Mouse (Mus musculus): ENCODE results near the gene Tfap2e. TPM values are rescaled to one million over a fixed set of nuclear protein-coding genes. Genes with fewer than 3 reads are reported as not detected.

Tfap2e gene
- polyA plus RNA-seq, 1 experiment from 2014 or later, result 1.7 TPM

DNA sequence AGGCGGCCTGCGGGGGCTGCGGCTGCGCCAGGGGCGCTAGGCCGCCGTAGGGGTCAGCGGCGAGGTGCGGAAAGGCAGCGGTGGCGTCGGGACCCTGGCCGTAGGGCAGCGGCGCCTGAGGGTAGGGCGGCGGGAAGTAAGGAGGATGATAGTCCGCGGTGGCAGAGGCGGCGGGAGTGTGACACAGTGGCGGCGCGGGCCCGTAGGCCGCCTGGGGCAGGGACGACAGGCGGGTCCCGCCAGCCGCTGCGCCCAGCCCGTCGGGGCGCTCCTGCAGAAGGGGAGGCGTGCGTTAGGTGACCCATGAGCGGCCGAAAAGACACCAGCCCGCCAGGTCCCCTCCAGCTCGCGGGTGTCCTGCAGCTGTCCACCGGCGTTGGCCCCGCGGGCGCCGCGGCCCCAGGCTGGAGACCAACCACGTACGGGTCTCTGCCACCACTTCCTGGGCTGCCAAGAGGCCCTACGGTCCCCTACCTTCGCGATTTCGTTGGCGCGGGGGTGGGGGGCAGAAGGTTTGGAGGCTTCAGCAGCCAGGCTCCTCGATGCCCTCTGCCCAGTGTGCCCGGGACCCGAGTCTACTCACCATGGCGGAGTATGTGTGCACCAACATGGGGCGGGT, 549 bp downstream of the Tfap2e start:
- Histone ChIP-seq H3K9ac (replicated peaks) (peak overlapping the region; percentile 53; the same call in 1 of the 2 replicates), H3K4me2 (replicated peaks) (peak overlapping the region; percentile 44), H3K27ac (no peak overlapping the region), H3K27me3 (peaks cover 100% of the 10 kb centered on the region), H3K36me3 (no peaks in the 10 kb centered on the region), H3K9me3 (no peaks in the 10 kb centered on the region), H3K4me1 (replicated peaks) (peaks cover 28% of the 10 kb centered on the region), H3K4me3 (replicated peaks) (peak overlapping the region; percentile 34)
- ATAC-seq, result peak; percentile 65
- 2% methylated on average over 46 of the region's 62 CpGs for WGBS

- ATAC-seq, result peak; percentile 48; the same call in 1 of the 2 replicates
- Histone ChIP-seq H3K4me3 (replicated peaks) (peak overlapping the region; percentile 34), H3K36me3 (no peaks in the 10 kb centered on the region), H3K9ac (replicated peaks) (peak overlapping the region; percentile 48; the same call in 1 of the 2 replicates), H3K27me3 (peaks cover 100% of the 10 kb centered on the region), H3K9me3 (no peaks in the 10 kb centered on the region), H3K4me1 (replicated peaks) (peaks cover 28% of the 10 kb centered on the region), H3K4me2 (replicated peaks) (peak overlapping the region; percentile 44), H3K27ac (no peak overlapping the region)
- 2% methylated on average over 50 of the region's 51 CpGs for WGBS
These were observed 1.2 kb downstream of the Tfap2e start for GRCm38 (mm10) chr4:126734700-126735381.

DNA sequence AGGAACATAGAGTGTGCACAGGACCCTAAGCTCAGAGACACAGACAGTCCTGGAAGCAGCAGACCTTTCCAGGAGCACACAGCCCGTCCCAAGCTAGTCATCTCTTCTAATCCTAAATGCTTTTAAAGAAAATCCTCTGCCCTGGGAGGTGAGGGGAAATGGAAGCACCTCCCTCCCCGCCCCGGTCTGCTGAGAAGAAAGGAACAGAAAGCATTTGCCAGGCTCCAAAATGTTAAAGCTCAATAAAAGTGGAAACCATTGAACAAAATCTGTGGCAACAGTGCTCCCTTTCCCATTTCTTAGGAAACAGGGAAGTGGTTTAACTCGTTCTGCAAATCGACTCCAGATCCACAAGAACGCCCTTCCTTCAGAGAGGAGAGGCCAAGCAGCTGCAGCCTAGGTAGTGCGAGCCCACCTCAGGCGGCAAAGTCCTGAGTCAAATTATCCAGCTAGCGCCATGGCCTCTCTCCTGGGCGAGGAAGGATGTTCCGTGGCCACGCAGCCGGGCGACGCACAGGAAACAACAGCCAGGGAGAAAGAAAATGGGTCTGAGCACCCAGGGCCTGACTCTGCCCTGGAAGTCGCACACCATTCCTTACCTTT, 1.9 kb downstream of the Tfap2e start:
- H3K27ac ChIP-seq, result no peak overlapping the region
- no peak overlapping the region for H3K9ac ChIP-seq (replicated peaks)
- no peaks in the 10 kb centered on the region for H3K36me3 ChIP-seq
- peak overlapping the region; percentile 34 for H3K4me3 ChIP-seq (replicated peaks)
- ATAC-seq, result no peak
- peaks cover 99% of the 10 kb centered on the region for H3K27me3 ChIP-seq
- H3K4me1 ChIP-seq (replicated peaks), result peaks cover 28% of the 10 kb centered on the region
- no peaks in the 10 kb centered on the region for H3K9me3 ChIP-seq
- WGBS, result 1% methylated on average over 16 of the region's 16 CpGs
- peak overlapping the region; percentile 44 for H3K4me2 ChIP-seq (replicated peaks)

DNA sequence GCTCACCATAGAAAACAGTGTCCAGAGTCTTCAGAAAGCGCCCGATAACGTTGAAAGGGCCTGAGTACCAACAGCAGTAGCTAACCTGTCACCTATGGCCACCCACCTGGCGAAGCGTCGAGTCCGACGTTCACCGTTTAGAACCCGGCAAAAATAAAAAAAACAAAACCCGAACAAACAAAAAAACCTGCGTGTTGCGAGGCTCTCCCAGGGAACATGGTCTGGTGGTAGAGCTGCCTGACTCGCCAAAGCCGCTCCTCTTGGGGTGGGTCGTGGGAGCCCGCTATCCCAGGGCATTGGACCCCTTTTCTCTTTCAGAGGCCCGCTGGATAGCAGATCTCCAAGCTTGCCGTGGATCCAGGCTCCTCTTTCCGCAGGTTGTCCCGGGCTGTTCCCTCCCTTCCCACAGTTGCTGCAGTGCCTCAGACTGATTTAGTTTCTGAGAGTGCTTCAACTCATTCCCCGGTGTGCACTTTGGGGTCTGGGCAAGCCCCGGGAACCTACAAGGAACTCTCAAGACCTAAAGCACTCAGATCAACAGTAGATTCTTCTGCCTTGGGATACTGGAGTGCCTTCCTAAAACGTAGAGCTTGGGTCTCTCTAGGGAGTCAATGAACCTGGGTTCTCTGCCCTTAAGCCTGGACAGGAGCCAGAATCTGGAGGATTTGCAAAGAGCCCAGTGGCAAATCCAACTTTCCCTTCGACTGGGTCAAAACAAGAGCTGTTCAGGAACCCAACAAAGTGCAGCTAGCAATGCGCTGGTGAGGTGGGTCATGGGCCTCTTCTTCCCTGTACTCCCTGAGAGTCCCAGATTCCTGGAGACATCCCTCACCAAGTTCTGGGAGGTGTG, 3.3 kb downstream of the Tfap2e start:
- peak overlapping the region; percentile 26 for H3K4me3 ChIP-seq (replicated peaks)
- no peaks in the 10 kb centered on the region for H3K9me3 ChIP-seq
- 3% methylated on average over 26 of the region's 26 CpGs for WGBS
- H3K27me3 ChIP-seq, result peaks cover 92% of the 10 kb centered on the region
- peaks cover 28% of the 10 kb centered on the region for H3K4me1 ChIP-seq (replicated peaks)
- peak overlapping the region; percentile 45 for H3K4me2 ChIP-seq (replicated peaks)
- H3K36me3 ChIP-seq, result no peaks in the 10 kb centered on the region
- no peak for ATAC-seq
- H3K27ac ChIP-seq, result no peak overlapping the region
- H3K9ac ChIP-seq (replicated peaks), result no peak overlapping the region

- ATAC-seq, result no peak
- Histone ChIP-seq H3K4me1 (replicated peaks) (peaks cover 28% of the 10 kb centered on the region), H3K4me3 (replicated peaks) (peak overlapping the region; percentile 26), H3K4me2 (replicated peaks) (peak overlapping the region; percentile 45), H3K27me3 (peaks cover 85% of the 10 kb centered on the region), H3K9me3 (no peaks in the 10 kb centered on the region), H3K36me3 (no peaks in the 10 kb centered on the region), H3K9ac (replicated peaks) (no peak overlapping the region), H3K27ac (no peak overlapping the region)
- WGBS, result 3% methylated on average over 18 of the region's 18 CpGs
These were observed 3.9 kb downstream of the Tfap2e start for GRCm38 (mm10) chr4:126732111-126732510.

GRCm38 (mm10) chr4:126707439-126707826, 28.6 kb downstream of the Tfap2e start:
- peaks cover 70% of the 10 kb centered on the region for H3K36me3 ChIP-seq
- ATAC-seq, result no peak
- no peak overlapping the region for H3K4me3 ChIP-seq (replicated peaks)
- H3K4me1 ChIP-seq (replicated peaks), result peaks cover 21% of the 10 kb centered on the region
- peak overlapping the region; percentile 45 for H3K27ac ChIP-seq
- no peak overlapping the region for H3K9ac ChIP-seq (replicated peaks)
- no peak overlapping the region; the same call in 1 of the 2 replicates for H3K4me2 ChIP-seq (replicated peaks)
- H3K9me3 ChIP-seq, result no peaks in the 10 kb centered on the region
- H3K27me3 ChIP-seq, result no peaks in the 10 kb centered on the region
- WGBS, result 39% methylated on average over 5 of the region's 5 CpGs

- ATAC-seq, result peak; percentile 96
- H3K36me3 ChIP-seq, result peaks cover 71% of the 10 kb centered on the region
- H3K9ac ChIP-seq (replicated peaks), result no peak overlapping the region
These were observed 29.2 kb downstream of the Tfap2e start for GRCm38 (mm10) chr4:126706630-126707438.

GRCm38 (mm10) chr4:126696908-126697307, 39.1 kb downstream of the Tfap2e start:
- Histone ChIP-seq H3K9me3 (no peaks in the 10 kb centered on the region), H3K36me3 (peaks cover 32% of the 10 kb centered on the region), H3K27me3 (no peaks in the 10 kb centered on the region), H3K4me1 (replicated peaks) (no peaks in the 10 kb centered on the region), H3K9ac (replicated peaks) (no peak overlapping the region), H3K4me3 (replicated peaks) (no peak overlapping the region), H3K4me2 (replicated peaks) (no peak overlapping the region), H3K27ac (no peak overlapping the region)
- ATAC-seq, result no peak
- WGBS, result 94% methylated on average over 4 of the region's 4 CpGs

More at GRCm38 (mm10) chr4:126706630-126707438, 29.2 kb downstream of the Tfap2e start:
- peak overlapping the region; percentile 58 for H3K27ac ChIP-seq
- peaks cover 21% of the 10 kb centered on the region for H3K4me1 ChIP-seq (replicated peaks)
- no peaks in the 10 kb centered on the region for H3K27me3 ChIP-seq
- H3K4me3 ChIP-seq (replicated peaks), result no peak overlapping the region
- H3K9me3 ChIP-seq, result no peaks in the 10 kb centered on the region
- WGBS, result 47% methylated on average over 12 of the region's 12 CpGs
- H3K4me2 ChIP-seq (replicated peaks), result no peak overlapping the region

DNA sequence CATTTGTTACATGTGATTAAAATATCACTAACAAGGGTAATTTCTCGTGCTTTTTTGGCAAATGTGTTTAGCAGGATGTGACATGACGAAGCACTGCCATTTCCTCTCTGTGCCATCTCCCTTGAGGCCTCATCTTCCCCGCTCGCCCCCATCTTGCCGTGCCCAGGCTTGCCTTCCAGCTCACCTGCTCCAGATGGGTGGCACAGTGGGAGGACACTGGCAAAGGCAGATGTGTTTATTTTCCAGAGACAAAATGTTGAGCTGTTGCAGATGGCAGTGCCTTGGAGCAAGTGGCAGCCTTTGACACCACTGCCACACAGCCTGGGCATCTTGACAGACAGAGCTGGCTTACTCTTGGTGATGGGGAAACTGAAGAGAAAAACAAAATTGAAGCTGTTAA, 43.0 kb downstream of the Tfap2e start:
- WGBS, result 93% methylated on average over 5 of the region's 5 CpGs
- H3K9me3 ChIP-seq, result no peaks in the 10 kb centered on the region
- peaks cover 27% of the 10 kb centered on the region for H3K36me3 ChIP-seq
- H3K4me2 ChIP-seq (replicated peaks), result no peak overlapping the region
- no peak overlapping the region for H3K4me3 ChIP-seq (replicated peaks)
- no peak for ATAC-seq
- no peak overlapping the region for H3K27ac ChIP-seq
- H3K4me1 ChIP-seq (replicated peaks), result no peaks in the 10 kb centered on the region
- H3K27me3 ChIP-seq, result no peaks in the 10 kb centered on the region
- H3K9ac ChIP-seq (replicated peaks), result no peak overlapping the region

DNA sequence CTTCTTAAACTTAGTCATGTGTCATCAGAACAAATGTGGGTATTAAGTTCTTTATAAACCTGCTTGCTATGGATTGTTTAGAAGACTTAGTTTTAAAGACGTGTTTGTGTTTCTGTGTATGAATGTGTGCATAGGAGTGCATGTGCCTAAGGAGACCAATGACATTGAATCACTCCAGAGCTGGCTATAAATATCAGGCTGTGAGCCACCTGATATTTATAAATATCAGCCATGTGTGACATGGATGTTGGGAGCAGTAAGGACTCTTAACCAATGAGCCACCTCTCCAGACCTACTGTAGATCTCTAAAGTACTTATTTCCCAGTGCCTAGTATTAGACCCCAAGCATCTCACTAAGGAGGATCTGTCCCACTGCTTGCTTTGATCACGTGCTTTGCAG, 46.6 kb downstream of the Tfap2e start:
- no peaks in the 10 kb centered on the region for H3K9me3 ChIP-seq
- H3K4me2 ChIP-seq (replicated peaks), result no peak overlapping the region
- 97% methylated on average over 2 of the region's 2 CpGs for WGBS
- no peak for ATAC-seq
- no peak overlapping the region for H3K9ac ChIP-seq (replicated peaks)
- peaks cover 41% of the 10 kb centered on the region for H3K36me3 ChIP-seq
- H3K4me1 ChIP-seq (replicated peaks), result no peaks in the 10 kb centered on the region
- no peaks in the 10 kb centered on the region for H3K27me3 ChIP-seq
- no peak overlapping the region for H3K27ac ChIP-seq
- H3K4me3 ChIP-seq (replicated peaks), result no peak overlapping the region

- peaks cover 26% of the 10 kb centered on the region for H3K4me1 ChIP-seq (replicated peaks)
- H3K4me2 ChIP-seq (replicated peaks), result no peak overlapping the region
- WGBS, result 42% methylated on average over 3 of the region's 3 CpGs
- H3K4me3 ChIP-seq (replicated peaks), result no peak overlapping the region
- no peak for ATAC-seq
- no peak overlapping the region for H3K27ac ChIP-seq
- H3K27me3 ChIP-seq, result no peaks in the 10 kb centered on the region
- peaks cover 33% of the 10 kb centered on the region for H3K36me3 ChIP-seq
- H3K9me3 ChIP-seq, result no peaks in the 10 kb centered on the region
- no peak overlapping the region for H3K9ac ChIP-seq (replicated peaks)
These were observed 53.0 kb downstream of the Tfap2e start for GRCm38 (mm10) chr4:126683084-126683483.

Data from midbrain, embryonic 13.5 days (tissue).